Mouse (Mus musculus) embryonic facial prominence, embryonic 13.5 days (tissue): ENCODE measurements at regions not wholly inside any gene's neighbourhood (a gene's known extent, or its start where the extent isn't known, plus 50 kb on each side); places are given as distances from the start of the nearest gene placed in this dataset.

Experiments used
- ATAC-seq: fragments of 200-750 bp; cut with Nextera tagmentation; 2 replicates; pipeline ENCODE4 v1.8.0; 2017; ENCODE audit warnings: low read depth; ENCODE audit not compliant: insufficient number of reproducible peaks, insufficient read depth, low FRiP score, low TSS enrichment
- H3K27ac ChIP-seq: fragments of 300-500 bp; sonication (generic); 2 replicates; pipeline ENCODE4 v1.5.1; 2015; ENCODE audit warnings: moderate library complexity, mild to moderate bottlenecking, inconsistent platforms
- H3K27me3 ChIP-seq: fragments of 300-500 bp; sonication (generic); 2 replicates; pipeline ENCODE4 v1.6.1; 2015; ENCODE audit warnings: mild to moderate bottlenecking, inconsistent platforms
- H3K36me3 ChIP-seq: fragments of 300-500 bp; sonication (generic); 2 replicates; pipeline ENCODE4 v1.6.1; 2015; ENCODE audit warnings: mild to moderate bottlenecking, inconsistent platforms
- H3K4me1 ChIP-seq: fragments of 300-500 bp; sonication (generic); 2 replicates; pipeline ENCODE4 v1.6.1; 2015; ENCODE audit warnings: inconsistent platforms
- H3K4me2 ChIP-seq: fragments of 300-500 bp; sonication (generic); 2 replicates; pipeline ENCODE4 v1.6.1; 2015; ENCODE audit warnings: moderate library complexity, mild to moderate bottlenecking, inconsistent platforms
- H3K4me3 ChIP-seq: fragments of 300-500 bp; sonication (generic); 2 replicates; pipeline ENCODE4 v1.5.1; 2015; ENCODE audit warnings: mild to moderate bottlenecking, inconsistent platforms
- H3K9ac ChIP-seq: fragments of 300-500 bp; sonication (generic); 2 replicates; pipeline ENCODE4 v1.6.1; 2015; ENCODE audit warnings: mild to moderate bottlenecking, inconsistent platforms
- H3K9me3 ChIP-seq: fragments of 300-500 bp; sonication (generic); 2 replicates; pipeline ENCODE4 v1.6.1; 2016; ENCODE audit warnings: inconsistent platforms
- WGBS: fragments of 180-500 bp; shearing (Covaris S2); methylation state at CpG from one replicate; pipeline ENCODE4 v1.1.7; 2015; ENCODE audit warnings: mixed read lengths; 5-methylcytosine and 5-hydroxymethylcytosine counted together

- Histone ChIP-seq H3K4me3 (no peak overlapping the region), H3K4me2 (no peak overlapping the region), H3K36me3 (no peaks in the 10 kb centered on the region), H3K9me3 (no peaks in the 10 kb centered on the region), H3K4me1 (no peaks in the 10 kb centered on the region), H3K9ac (no peak overlapping the region), H3K27me3 (peaks cover 9% of the 10 kb centered on the region; the same call in 1 of the 2 replicates), H3K27ac (no peak overlapping the region)
- WGBS = 6% methylated on average over 3 of the region's 3 CpGs
- ATAC-seq = no peak
These were observed 55.9 kb upstream of the Ddx3x start for GRCm38 (mm10) chrX:13224902-13225301.

- no peak overlapping the region for H3K27ac ChIP-seq
- no peaks in the 10 kb centered on the region for H3K36me3 ChIP-seq
- no peaks in the 10 kb centered on the region for H3K9me3 ChIP-seq
- no peak overlapping the region for H3K9ac ChIP-seq
- no peak overlapping the region for H3K4me3 ChIP-seq
- H3K27me3 ChIP-seq = no peaks in the 10 kb centered on the region; the same call in 1 of the 2 replicates
- H3K4me2 ChIP-seq = no peak overlapping the region
- H3K4me1 ChIP-seq = 0 out of 2 replicates have a peak, but pooled peaks cover 3% of the 10 kb centered on the region
- WGBS = 80% methylated on average over 3 of the region's 3 CpGs
- no peak for ATAC-seq
These were observed 54.3 kb upstream of the Ddx3x start for GRCm38 (mm10) chrX:13226429-13226828.

GRCm38 (mm10) chrX:13229891-13230614, 50.7 kb upstream of the Ddx3x start:
- 0 out of 2 replicates have a peak, but pooled peaks cover 4% of the 10 kb centered on the region for H3K4me1 ChIP-seq
- no peaks in the 10 kb centered on the region for H3K9me3 ChIP-seq
- peak overlapping the region; percentile 60 for H3K9ac ChIP-seq
- peaks cover 7% of the 10 kb centered on the region for H3K27me3 ChIP-seq
- H3K36me3 ChIP-seq = no peaks in the 10 kb centered on the region
- WGBS = 29% methylated on average over 8 of the region's 8 CpGs
- peak overlapping the region; percentile 56 for H3K4me2 ChIP-seq
- peak overlapping the region; percentile 43 for H3K4me3 ChIP-seq
- peak overlapping the region; percentile 83 for H3K27ac ChIP-seq
- ATAC-seq = peak; percentile 35

- H3K4me2 ChIP-seq = peak overlapping the region; percentile 56
- H3K9ac ChIP-seq = peak overlapping the region; percentile 60
- H3K27me3 ChIP-seq = peaks cover 7% of the 10 kb centered on the region
- WGBS = 16% methylated on average over 17 of the region's 17 CpGs
- no peaks in the 10 kb centered on the region for H3K9me3 ChIP-seq
- H3K4me3 ChIP-seq = peak overlapping the region; percentile 43
- peak overlapping the region; percentile 83 for H3K27ac ChIP-seq
- no peaks in the 10 kb centered on the region for H3K36me3 ChIP-seq
- H3K4me1 ChIP-seq = 0 out of 2 replicates have a peak, but pooled peaks cover 4% of the 10 kb centered on the region
- ATAC-seq = peak; percentile 97
These were observed 50.1 kb upstream of the Ddx3x start for GRCm38 (mm10) chrX:13230615-13231179.
